Mouse (Mus musculus): Measurements from ENCODE around the gene Arrdc2. TPM values are rescaled to one million over a fixed set of nuclear protein-coding genes. Genes with fewer than 3 reads are reported as not detected.

Gene Arrdc2
- 97.4 and 114 TPM in 2 replicates for polyA plus RNA-seq (2012; rRNA removed)

GRCm38 (mm10) chr8:70839408-70840351 lies at the start of gene Arrdc2:
TSS of gene Arrdc2 (minus strand) at chr8:70839720.

GRCm38 (mm10) chr8:70873364-70873985 lies 34.0 kb upstream of the Arrdc2 start, which contains the start of gene Ccdc124:
TSS of gene Ccdc124 (minus strand) at chr8:70873935.

GRCm38 (mm10) chr8:70862824-70863641 lies 23.5 kb upstream of the Arrdc2 start, which contains the start of gene Kcnn1:
TSS of gene Kcnn1 (minus strand) at chr8:70863258.

DNA sequence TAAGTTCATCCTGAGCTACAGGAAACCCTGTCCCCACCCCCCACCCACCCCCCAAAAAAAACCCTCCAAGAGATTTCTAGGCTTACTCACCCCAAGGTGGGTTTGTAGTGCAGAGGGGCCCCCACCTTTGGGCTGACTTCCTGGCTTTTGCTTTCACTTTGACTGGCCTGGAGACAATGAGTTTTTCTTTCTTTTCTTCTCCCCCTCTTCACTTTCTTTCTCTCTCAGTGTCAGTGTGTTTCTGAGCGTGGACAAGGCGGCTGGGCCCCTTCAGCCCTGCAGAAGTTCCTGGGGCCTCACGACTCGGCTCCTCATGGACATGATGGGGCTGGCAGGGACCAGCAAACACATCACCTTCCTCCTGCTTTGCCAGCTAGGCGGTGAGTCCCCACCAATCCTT lies 31.3 kb downstream of the Arrdc2 start, which contains the start of gene Il12rb1:
Il12rb1 (plus strand) TSS at position 211 of the 400 bp plus-strand sequence.

GRCm38 (mm10) chr8:70804481-70805206 lies 34.9 kb downstream of the Arrdc2 start, which contains the start of gene Mast3:
TSS of gene Mast3 (minus strand) at chr8:70805054.

Other genes starting within 250 kb of the Arrdc2 start
- 867 and 914 TPM in 2 replicates for gene Isyna1, start 245.3 kb downstream of the Arrdc2 start, polyA plus RNA-seq (2012; rRNA removed)
- 426 and 602 TPM in 2 replicates for gene Ssbp4, start 230.8 kb downstream of the Arrdc2 start, polyA plus RNA-seq (2012; rRNA removed)
- 11.0 and 12.7 TPM in 2 replicates for gene Lrrc25, start 223.6 kb downstream of the Arrdc2 start, polyA plus RNA-seq (2012; rRNA removed)
- gene Gdf15, start 207.3 kb downstream of the Arrdc2 start, polyA plus RNA-seq (2012; rRNA removed) = 11.8 and 16.3 TPM in 2 replicates
- gene Pgpep1, start 179.3 kb downstream of the Arrdc2 start, polyA plus RNA-seq (2012; rRNA removed) = 100 and 112 TPM in 2 replicates
- 179 and 190 TPM in 2 replicates for gene Lsm4, start 166.5 kb downstream of the Arrdc2 start, polyA plus RNA-seq (2012; rRNA removed)
- gene Jund, start 140.8 kb downstream of the Arrdc2 start, polyA plus RNA-seq (2012; rRNA removed) = 689 and 1,003 TPM in 2 replicates
- 0.03 TPM in 2 replicates for gene Iqcn, start 136.3 kb downstream of the Arrdc2 start, polyA plus RNA-seq (2012; rRNA removed)
- gene Gm3336, start 121.2 kb downstream of the Arrdc2 start, polyA plus RNA-seq (2012; rRNA removed) = 0.60 and 0.89 TPM in 2 replicates
- 3.5 and 6.5 TPM in 2 replicates for gene Pde4c, start 116.0 kb downstream of the Arrdc2 start, polyA plus RNA-seq (2012; rRNA removed)
- 50.0 and 67.9 TPM in 2 replicates for gene Rab3a, start 85.0 kb downstream of the Arrdc2 start, polyA plus RNA-seq (2012; rRNA removed)
- 210 and 274 TPM in 2 replicates for gene Mpv17l2, start 78.8 kb downstream of the Arrdc2 start, polyA plus RNA-seq (2012; rRNA removed)
- 322 and 352 TPM in 2 replicates for gene Pik3r2, start 63.0 kb downstream of the Arrdc2 start, polyA plus RNA-seq (2012; rRNA removed)
- 111 and 132 TPM in 2 replicates for gene Mast3, start 34.7 kb downstream of the Arrdc2 start, polyA plus RNA-seq (2012; rRNA removed)
- gene Il12rb1, start 31.3 kb downstream of the Arrdc2 start, polyA plus RNA-seq (2012; rRNA removed) = 1.1 and 1.5 TPM in 2 replicates
- gene Kcnn1, start 23.5 kb upstream of the Arrdc2 start, polyA plus RNA-seq (2012; rRNA removed) = 7.1 and 9.1 TPM in 2 replicates
- gene Ccdc124, start 34.2 kb upstream of the Arrdc2 start, polyA plus RNA-seq (2012; rRNA removed) = 65.2 and 65.7 TPM in 2 replicates
- gene Slc5a5, start 53.0 kb upstream of the Arrdc2 start, polyA plus RNA-seq (2012; rRNA removed) = 0.64 and 0.89 TPM in 2 replicates
- 10,537 and 11,448 TPM in 2 replicates for gene Rpl18a, start 57.7 kb upstream of the Arrdc2 start, polyA plus RNA-seq (2012; rRNA removed)
- 125 and 138 TPM in 2 replicates for gene Map1s, start 66.2 kb upstream of the Arrdc2 start, polyA plus RNA-seq (2012; rRNA removed)